Mouse (Mus musculus): ENCODE measurements around the gene Tspear.
"Not testable (repeated sequence)": the region's sequence is repeated elsewhere in the genome, so short reads cannot be mapped to it uniquely, and the experiment has no call there.

Tspear gene

GRCm38 (mm10) chr10:77797677-77798076 lies 111.3 kb downstream of the Tspear start:
- DNase-seq, result no peak

GRCm38 (mm10) chr10:77798164-77798920 lies 112.0 kb downstream of the Tspear start:
- DNase-seq, result not testable (repeated sequence)

GRCm38 (mm10) chr10:77798921-77799508 lies 112.6 kb downstream of the Tspear start, which contains the start of gene Gm19668:
TSS of gene Gm19668 (minus strand) at chr10:77799133.
- no peak for DNase-seq

- DNase-seq, result no peak
Observed at GRCm38 (mm10) chr10:77804095-77804494, 117.7 kb downstream of the Tspear start.

- DNase-seq, result no peak
Observed at GRCm38 (mm10) chr10:77811743-77812142, 125.4 kb downstream of the Tspear start, which contains the start of gene Gm9507. TSS of gene Gm9507 (minus strand) at chr10:77811843.

- DNase-seq, result no peak
Observed at GRCm38 (mm10) chr10:77814382-77814781, 128.0 kb downstream of the Tspear start, which contains the start of gene Gm2696. TSS of gene Gm2696 (plus strand) at chr10:77814682.

GRCm38 (mm10) chr10:77815514-77815913 lies 129.1 kb downstream of the Tspear start:
- peak in 1 of 2 experiments; percentile 10 for DNase-seq

GRCm38 (mm10) chr10:77818523-77818922 lies 132.2 kb downstream of the Tspear start:
- DNase-seq, result no peak

- DNase-seq, result no peak
Observed at GRCm38 (mm10) chr10:77819203-77819602, 132.8 kb downstream of the Tspear start.

- no peak for DNase-seq
Observed at GRCm38 (mm10) chr10:77826951-77827350, 140.6 kb downstream of the Tspear start, which contains the start of gene Krtap10-4. TSS of gene Krtap10-4 (minus strand) at chr10:77827095.

- no peak for DNase-seq
Observed at GRCm38 (mm10) chr10:77835647-77836046, 149.3 kb downstream of the Tspear start, which contains the start of gene Krtap10-10. TSS of gene Krtap10-10 (plus strand) at chr10:77835947.

GRCm38 (mm10) chr10:77839006-77839405 lies 152.6 kb downstream of the Tspear start:
- no peak for DNase-seq

GRCm38 (mm10) chr10:77846503-77846902 lies 160.1 kb downstream of the Tspear start, which contains the start of gene Gm36176:
TSS of gene Gm36176 (plus strand) at chr10:77846803.
- DNase-seq, result no peak

- no peak for DNase-seq
Observed at GRCm38 (mm10) chr10:77846961-77847360, 160.6 kb downstream of the Tspear start.

GRCm38 (mm10) chr10:77847538-77847937 lies 161.2 kb downstream of the Tspear start:
- no peak for DNase-seq

- no peak for DNase-seq
Observed at GRCm38 (mm10) chr10:77852559-77852958, 166.2 kb downstream of the Tspear start, which contains the start of gene Gm10318. TSS of gene Gm10318 (plus strand) at chr10:77852859.

GRCm38 (mm10) chr10:77861675-77862074 lies 175.3 kb downstream of the Tspear start, which contains the start of gene Gm3285:
TSS of gene Gm3285 (plus strand) at chr10:77861975.
- no peak for DNase-seq

GRCm38 (mm10) chr10:77864067-77864761 lies 177.8 kb downstream of the Tspear start:
- DNase-seq, result peak; percentile 81 to 82

GRCm38 (mm10) chr10:77864762-77865143 lies 178.4 kb downstream of the Tspear start:
- DNase-seq, result no peak

- DNase-seq, result no peak
Observed at GRCm38 (mm10) chr10:77867546-77867945, 181.2 kb downstream of the Tspear start.

- no peak for DNase-seq
Observed at GRCm38 (mm10) chr10:77869651-77870050, 183.3 kb downstream of the Tspear start.

- DNase-seq, result peak in 1 of 2 experiments; percentile 42
Observed at GRCm38 (mm10) chr10:77878985-77879384, 192.6 kb downstream of the Tspear start.

GRCm38 (mm10) chr10:77880305-77880704 lies 193.9 kb downstream of the Tspear start:
- DNase-seq, result no peak
